Mouse (Mus musculus): ENCODE measurements around the gene Gcg. TPM values are rescaled to one million over a fixed set of nuclear protein-coding genes. Genes with fewer than 3 reads are reported as not detected.

Gene Gcg
- polyA plus RNA-seq (2014; fragmentation: Nextera tagmentation; extraction: Ambion mirVana) = 0.21 TPM in 1 of 2 replicates, not detected in the other

- Histone ChIP-seq H3K4me3 (ENCODE audit: low read depth, low read length) (no peak within 1 kb of the TSS), H3K36me3 (ENCODE audit: control insufficient read depth, insufficient read depth, low read length) (no peaks in the 10 kb centered on the region), H3K9me3 (ENCODE audit: control insufficient read depth, low read length) (no peaks in the 10 kb centered on the region), H3K27me3 (ENCODE audit: control insufficient read depth, insufficient read depth, low read length) (no peaks in the 10 kb centered on the region), H3K4me2 (ENCODE audit: low read depth, low read length) (no peak within 1 kb of the TSS), H3K4me1 (ENCODE audit: control insufficient read depth, insufficient read depth, low read length) (no peaks in the 10 kb centered on the region), H3K27ac (ENCODE audit: low read depth, low read length) (no peak within 1 kb of the TSS), H3K9ac (replicated peaks; ENCODE audit: low read depth, low read length) (no peak within 1 kb of the TSS)
- 73% methylated on average over 9 of the region's 9 CpGs for WGBS
- no peak for ATAC-seq (ENCODE audit: low read depth)
These were observed at the start of gene Gcg for GRCm38 (mm10) chr2:62483550-62483949. Gcg (minus strand) TSS chr2:62483650.

GRCm38 (mm10) chr2:62531065-62531464, 47.6 kb upstream of the Gcg start:
- Histone ChIP-seq H3K4me3 (ENCODE audit: low read depth, low read length) (no peak overlapping the region), H3K27ac (ENCODE audit: low read depth, low read length) (no peak overlapping the region), H3K27me3 (ENCODE audit: control insufficient read depth, insufficient read depth, low read length) (no peaks in the 10 kb centered on the region), H3K9ac (replicated peaks; ENCODE audit: low read depth, low read length) (no peak overlapping the region), H3K36me3 (ENCODE audit: control insufficient read depth, insufficient read depth, low read length) (no peaks in the 10 kb centered on the region), H3K9me3 (ENCODE audit: control insufficient read depth, low read length) (no peaks in the 10 kb centered on the region), H3K4me1 (ENCODE audit: control insufficient read depth, insufficient read depth, low read length) (no peaks in the 10 kb centered on the region), H3K4me2 (ENCODE audit: low read depth, low read length) (no peak overlapping the region)
- no peak for ATAC-seq (ENCODE audit: low read depth)
- WGBS = 76% methylated on average over 1 of the region's 1 CpGs

DNA sequence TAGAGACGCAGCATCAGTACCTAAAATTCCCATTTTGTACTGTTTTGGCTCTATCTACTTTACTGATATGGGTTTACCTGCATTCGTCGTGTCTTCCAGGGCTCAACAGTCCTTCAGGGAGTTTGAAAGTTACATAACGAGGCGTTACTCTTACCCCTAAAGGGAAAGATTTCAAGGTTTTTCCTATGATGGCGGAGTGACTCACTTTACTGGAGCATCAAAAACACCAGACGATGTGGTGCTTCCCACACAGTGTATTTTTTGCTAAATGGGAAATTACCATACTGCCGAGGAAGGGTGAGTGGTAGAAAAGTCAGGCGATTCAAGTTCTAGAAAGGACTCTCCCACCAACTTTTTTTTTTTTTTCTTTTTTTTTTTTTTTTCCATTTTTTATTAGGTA, 42.9 kb upstream of the Gcg start:
- Histone ChIP-seq H3K36me3 (ENCODE audit: control insufficient read depth, insufficient read depth, low read length) (no peaks in the 10 kb centered on the region), H3K9me3 (ENCODE audit: control insufficient read depth, low read length) (no peaks in the 10 kb centered on the region), H3K27me3 (ENCODE audit: control insufficient read depth, insufficient read depth, low read length) (no peaks in the 10 kb centered on the region), H3K4me1 (ENCODE audit: control insufficient read depth, insufficient read depth, low read length) (no peaks in the 10 kb centered on the region), H3K4me3 (ENCODE audit: low read depth, low read length) (no peak overlapping the region), H3K27ac (ENCODE audit: low read depth, low read length) (no peak overlapping the region), H3K4me2 (ENCODE audit: low read depth, low read length) (no peak overlapping the region), H3K9ac (replicated peaks; ENCODE audit: low read depth, low read length) (no peak overlapping the region)
- ATAC-seq (ENCODE audit: low read depth) = no peak
- WGBS = 95% methylated on average over 9 of the region's 9 CpGs

GRCm38 (mm10) chr2:62517790-62518189, 34.3 kb upstream of the Gcg start:
- Histone ChIP-seq H3K27ac (ENCODE audit: low read depth, low read length) (no peak overlapping the region), H3K4me2 (ENCODE audit: low read depth, low read length) (no peak overlapping the region), H3K4me1 (ENCODE audit: control insufficient read depth, insufficient read depth, low read length) (no peaks in the 10 kb centered on the region), H3K9ac (replicated peaks; ENCODE audit: low read depth, low read length) (no peak overlapping the region), H3K27me3 (ENCODE audit: control insufficient read depth, insufficient read depth, low read length) (no peaks in the 10 kb centered on the region), H3K9me3 (ENCODE audit: control insufficient read depth, low read length) (no peaks in the 10 kb centered on the region), H3K4me3 (ENCODE audit: low read depth, low read length) (no peak overlapping the region), H3K36me3 (ENCODE audit: control insufficient read depth, insufficient read depth, low read length) (no peaks in the 10 kb centered on the region)
- no peak for ATAC-seq (ENCODE audit: low read depth)
- 79% methylated on average over 2 of the region's 2 CpGs for WGBS

GRCm38 (mm10) chr2:62514477-62514876, 31.0 kb upstream of the Gcg start:
- 90% methylated on average over 6 of the region's 6 CpGs for WGBS
- no peak overlapping the region for H3K27ac ChIP-seq (ENCODE audit: low read depth, low read length)
- H3K4me3 ChIP-seq (ENCODE audit: low read depth, low read length) = no peak overlapping the region
- H3K27me3 ChIP-seq (ENCODE audit: control insufficient read depth, insufficient read depth, low read length) = no peaks in the 10 kb centered on the region
- no peak overlapping the region for H3K4me2 ChIP-seq (ENCODE audit: low read depth, low read length)
- H3K36me3 ChIP-seq (ENCODE audit: control insufficient read depth, insufficient read depth, low read length) = no peaks in the 10 kb centered on the region
- no peak overlapping the region for H3K9ac ChIP-seq (replicated peaks; ENCODE audit: low read depth, low read length)
- H3K9me3 ChIP-seq (ENCODE audit: control insufficient read depth, low read length) = no peaks in the 10 kb centered on the region
- ATAC-seq (ENCODE audit: low read depth) = no peak
- H3K4me1 ChIP-seq (ENCODE audit: control insufficient read depth, insufficient read depth, low read length) = no peaks in the 10 kb centered on the region

DNA sequence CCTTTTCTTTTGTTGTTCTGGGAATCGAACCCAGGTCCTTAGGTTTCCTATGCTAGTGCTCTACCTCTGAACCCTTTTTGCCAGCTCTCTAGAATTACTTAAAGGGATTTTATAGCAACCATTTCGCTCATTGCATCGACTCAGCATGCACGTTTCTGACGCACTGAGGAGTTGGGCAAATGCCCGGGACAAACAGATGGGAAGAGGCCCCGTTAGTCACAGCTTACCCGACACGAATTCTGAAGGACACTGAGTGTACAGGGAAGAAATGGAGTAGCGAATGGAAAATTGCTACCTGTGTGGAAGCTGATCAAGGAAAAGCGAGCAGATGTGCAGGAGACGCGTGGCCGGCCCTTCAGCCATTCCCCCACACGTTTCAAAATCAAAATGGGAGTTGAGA, 30.0 kb upstream of the Gcg start:
- Histone ChIP-seq H3K27me3 (ENCODE audit: control insufficient read depth, insufficient read depth, low read length) (no peaks in the 10 kb centered on the region), H3K9ac (replicated peaks; ENCODE audit: low read depth, low read length) (no peak overlapping the region), H3K27ac (ENCODE audit: low read depth, low read length) (no peak overlapping the region), H3K4me2 (ENCODE audit: low read depth, low read length) (no peak overlapping the region), H3K4me3 (ENCODE audit: low read depth, low read length) (no peak overlapping the region), H3K9me3 (ENCODE audit: control insufficient read depth, low read length) (no peaks in the 10 kb centered on the region), H3K36me3 (ENCODE audit: control insufficient read depth, insufficient read depth, low read length) (no peaks in the 10 kb centered on the region), H3K4me1 (ENCODE audit: control insufficient read depth, insufficient read depth, low read length) (no peaks in the 10 kb centered on the region)
- no peak for ATAC-seq (ENCODE audit: low read depth)
- 91% methylated on average over 15 of the region's 15 CpGs for WGBS

DNA sequence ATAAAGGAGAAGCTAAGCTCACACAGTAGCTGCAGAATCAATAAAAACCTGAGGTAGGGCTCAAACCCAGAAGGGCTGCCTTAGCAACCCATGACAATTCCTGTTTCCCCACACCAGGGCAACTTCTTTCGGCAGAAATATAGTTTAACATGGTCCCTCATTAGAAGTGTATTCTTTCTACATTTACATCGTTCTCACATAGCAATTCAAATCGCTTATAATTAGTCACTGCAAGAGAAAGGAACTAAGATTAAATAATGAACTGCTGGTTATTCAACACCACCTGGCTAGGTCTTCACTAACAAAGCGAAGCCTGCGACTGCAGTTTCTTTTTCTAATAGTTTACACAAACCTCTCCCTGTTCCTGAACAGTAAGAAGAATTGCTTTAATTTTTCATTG, 23.7 kb upstream of the Gcg start:
- Histone ChIP-seq H3K9me3 (ENCODE audit: control insufficient read depth, low read length) (no peaks in the 10 kb centered on the region), H3K9ac (replicated peaks; ENCODE audit: low read depth, low read length) (no peak overlapping the region), H3K4me1 (ENCODE audit: control insufficient read depth, insufficient read depth, low read length) (no peaks in the 10 kb centered on the region), H3K27ac (ENCODE audit: low read depth, low read length) (no peak overlapping the region), H3K4me3 (ENCODE audit: low read depth, low read length) (no peak overlapping the region), H3K27me3 (ENCODE audit: control insufficient read depth, insufficient read depth, low read length) (no peaks in the 10 kb centered on the region), H3K36me3 (ENCODE audit: control insufficient read depth, insufficient read depth, low read length) (no peaks in the 10 kb centered on the region), H3K4me2 (ENCODE audit: low read depth, low read length) (no peak overlapping the region)
- ATAC-seq (ENCODE audit: low read depth) = no peak
- 84% methylated on average over 5 of the region's 5 CpGs for WGBS

DNA sequence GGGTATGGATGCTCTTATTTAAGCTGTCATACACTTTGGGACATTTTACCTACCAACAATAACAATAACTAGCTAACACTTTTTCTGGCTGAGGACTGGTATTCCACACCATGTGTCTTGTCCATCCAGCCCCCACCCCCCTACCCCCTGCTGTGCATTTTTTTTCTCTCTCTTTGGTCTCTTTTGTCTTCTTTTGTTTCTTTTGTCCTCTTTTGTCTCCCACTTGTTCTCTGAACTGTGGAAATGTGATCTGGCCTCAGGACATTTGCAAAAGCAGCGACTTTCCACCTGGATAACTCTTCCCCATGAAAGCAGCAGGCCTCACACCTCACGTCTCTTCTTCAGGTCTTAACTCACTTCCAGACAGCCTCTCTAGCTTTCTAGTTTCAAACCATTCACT, 23.0 kb upstream of the Gcg start:
- no peak overlapping the region for H3K4me3 ChIP-seq (ENCODE audit: low read depth, low read length)

DNA sequence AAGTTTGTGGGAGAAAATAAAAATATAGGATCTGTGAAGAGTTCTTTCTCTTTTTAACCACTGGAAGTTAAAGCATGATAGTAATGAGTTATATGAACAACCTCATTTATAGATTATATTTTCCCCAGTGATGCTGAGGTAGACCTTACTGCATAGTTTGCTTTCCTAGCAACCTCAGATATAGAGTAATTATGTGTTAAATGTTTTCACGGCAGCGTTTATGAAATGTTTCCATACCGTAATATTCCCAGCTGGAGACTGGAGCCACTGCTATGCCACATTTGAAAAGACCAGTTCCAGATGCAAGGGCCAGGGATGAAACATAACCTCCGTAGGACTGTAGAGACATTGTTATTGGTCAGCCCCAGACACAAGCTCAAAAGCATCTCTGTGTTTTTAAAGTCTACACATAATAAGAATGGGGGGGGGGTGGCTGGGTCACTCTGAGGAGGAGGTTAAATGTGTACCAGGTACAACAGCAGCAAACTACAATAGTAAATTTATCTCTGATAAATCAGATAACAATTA, 20.9 kb upstream of the Gcg start:
- Histone ChIP-seq H3K4me2 (ENCODE audit: low read depth, low read length) (no peak overlapping the region), H3K4me3 (ENCODE audit: low read depth, low read length) (no peak overlapping the region), H3K36me3 (ENCODE audit: control insufficient read depth, insufficient read depth, low read length) (no peaks in the 10 kb centered on the region), H3K9ac (replicated peaks; ENCODE audit: low read depth, low read length) (no peak overlapping the region), H3K27ac (ENCODE audit: low read depth, low read length) (no peak overlapping the region), H3K27me3 (ENCODE audit: control insufficient read depth, insufficient read depth, low read length) (no peaks in the 10 kb centered on the region), H3K9me3 (ENCODE audit: control insufficient read depth, low read length) (no peaks in the 10 kb centered on the region), H3K4me1 (ENCODE audit: control insufficient read depth, insufficient read depth, low read length) (no peaks in the 10 kb centered on the region)
- no peak for ATAC-seq (ENCODE audit: low read depth)
- 70% methylated on average over 4 of the region's 4 CpGs for WGBS

More for the DNA sequence above, 23.0 kb upstream of the Gcg start:
- 22% methylated on average over 2 of the region's 2 CpGs for WGBS
- H3K4me2 ChIP-seq (ENCODE audit: low read depth, low read length) = no peak overlapping the region
- no peak for ATAC-seq (ENCODE audit: low read depth)
- no peaks in the 10 kb centered on the region for H3K27me3 ChIP-seq (ENCODE audit: control insufficient read depth, insufficient read depth, low read length)
- no peak overlapping the region for H3K27ac ChIP-seq (ENCODE audit: low read depth, low read length)
- no peaks in the 10 kb centered on the region for H3K9me3 ChIP-seq (ENCODE audit: control insufficient read depth, low read length)
- no peak overlapping the region for H3K9ac ChIP-seq (replicated peaks; ENCODE audit: low read depth, low read length)
- H3K4me1 ChIP-seq (ENCODE audit: control insufficient read depth, insufficient read depth, low read length) = no peaks in the 10 kb centered on the region
- no peaks in the 10 kb centered on the region for H3K36me3 ChIP-seq (ENCODE audit: control insufficient read depth, insufficient read depth, low read length)

Data from neural tube, embryonic 14.5 days (tissue).